Mouse (Mus musculus) urinary bladder, postnatal 36 days (tissue): ENCODE measurements at regions not wholly inside any gene's neighbourhood (a gene's known extent, or its start where the extent isn't known, plus 50 kb on each side); places are given as distances from the start of the nearest gene placed in this dataset.

Experiments
- DNase-seq, 2 experiments: peaks; one replicate each; pipeline ENCODE4 v3.0.0; 2022; ENCODE audit warnings: low spot score in 2 of 2, mixed read lengths in 1 of 2

DNA sequence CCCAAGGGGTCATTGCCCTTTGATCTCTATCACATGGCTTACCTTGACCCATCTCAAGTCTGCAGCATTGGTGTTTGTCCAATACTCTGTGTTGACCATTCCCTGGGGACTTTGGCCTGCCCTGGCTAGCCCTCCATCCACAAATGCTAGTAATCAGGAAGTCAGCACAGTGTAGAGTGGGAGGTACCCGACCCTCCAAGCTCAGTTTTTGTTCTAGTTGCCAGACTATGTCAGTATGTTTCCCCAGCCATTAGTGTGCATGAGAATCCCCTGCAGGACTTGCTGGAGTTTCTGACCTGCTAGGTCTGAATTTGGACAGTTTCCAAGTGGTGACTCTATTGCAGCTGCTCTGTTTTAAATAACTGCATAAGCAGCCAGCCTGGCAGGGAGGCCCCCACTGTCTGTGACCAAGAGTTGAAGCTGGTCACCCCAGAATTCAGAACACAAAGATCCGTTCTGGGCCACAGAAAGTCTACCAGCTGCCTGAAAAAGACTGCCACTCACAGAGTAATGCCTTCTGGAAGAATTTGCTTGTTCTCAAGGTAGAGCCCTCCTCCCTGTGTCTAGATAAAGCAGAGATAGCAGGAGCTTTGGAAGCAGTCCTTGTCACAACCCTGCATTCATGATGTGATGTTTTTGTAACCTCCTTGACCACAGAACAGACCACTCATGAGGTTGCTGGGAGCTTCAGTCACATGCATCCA, 118.0 kb upstream of the Slc22a23 start:
- DNase-seq: no peak

DNA sequence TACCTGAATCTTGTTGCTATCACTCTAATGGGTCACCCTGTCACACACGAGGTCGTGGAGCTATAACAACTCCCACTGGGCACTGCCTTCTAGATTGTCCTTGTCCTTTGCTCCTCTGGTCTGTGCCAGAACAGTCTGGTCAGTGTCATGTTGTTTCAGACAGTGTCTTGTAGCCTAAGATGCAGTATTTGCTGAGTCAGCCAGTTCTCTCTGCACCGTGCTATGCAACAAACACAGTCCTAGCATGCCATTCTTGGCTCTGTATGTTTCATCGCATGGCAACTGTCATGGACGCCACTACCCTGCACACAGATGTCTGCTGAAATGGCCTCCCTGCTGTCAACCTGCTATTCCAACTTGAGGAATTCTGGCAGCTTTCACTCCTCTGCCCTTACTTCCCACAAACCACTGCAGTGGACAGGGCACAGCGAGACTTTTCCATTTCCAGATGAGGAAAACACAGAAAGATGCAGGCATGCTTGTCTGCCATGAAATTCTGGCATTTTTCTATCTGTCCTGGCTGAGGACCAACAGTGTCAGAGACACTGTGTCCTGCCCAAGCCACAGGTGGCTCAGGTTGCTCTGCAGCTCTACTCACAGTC, 117.3 kb upstream of the Slc22a23 start:
- no peak for DNase-seq

DNA sequence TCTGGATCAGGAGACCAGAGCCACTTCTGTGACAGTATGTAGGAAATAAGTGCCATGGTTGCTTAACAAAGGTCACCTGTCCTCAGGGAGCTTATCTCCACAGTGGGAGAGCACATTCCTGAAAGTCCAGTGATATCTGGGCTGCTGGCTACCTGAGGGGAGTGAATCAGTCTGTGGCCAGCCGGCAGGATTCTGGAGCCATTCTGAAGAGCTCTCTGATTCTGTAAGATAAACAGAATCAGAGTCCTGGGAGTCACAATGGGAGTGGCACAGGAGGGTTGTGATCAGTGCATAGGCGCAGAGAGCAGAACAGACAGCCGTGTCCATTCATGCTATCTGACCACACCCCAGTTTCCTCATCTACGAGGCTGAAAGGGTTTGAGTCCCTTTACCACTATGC, 116.0 kb upstream of the Slc22a23 start:
- DNase-seq: no peak

DNA sequence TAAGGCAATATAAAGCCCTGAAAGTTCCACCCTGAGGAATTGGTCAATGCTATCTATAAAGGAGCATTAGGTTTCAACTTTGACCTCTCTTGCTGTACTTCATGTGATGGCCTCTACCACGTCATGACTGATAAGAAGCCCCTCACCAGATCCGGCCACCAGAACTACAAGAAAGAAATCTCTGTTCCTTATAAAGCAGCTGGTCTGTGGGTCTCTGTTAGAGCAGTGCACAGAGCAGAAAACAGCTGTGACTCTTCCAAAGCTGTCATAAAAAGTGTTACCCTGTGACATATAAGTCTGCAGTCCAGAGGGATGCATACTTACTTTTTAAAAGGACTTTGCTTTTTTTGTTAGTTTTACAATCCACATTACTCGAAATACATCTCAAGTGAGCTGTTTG, 111.1 kb upstream of the Slc22a23 start:
- no peak for DNase-seq

DNA sequence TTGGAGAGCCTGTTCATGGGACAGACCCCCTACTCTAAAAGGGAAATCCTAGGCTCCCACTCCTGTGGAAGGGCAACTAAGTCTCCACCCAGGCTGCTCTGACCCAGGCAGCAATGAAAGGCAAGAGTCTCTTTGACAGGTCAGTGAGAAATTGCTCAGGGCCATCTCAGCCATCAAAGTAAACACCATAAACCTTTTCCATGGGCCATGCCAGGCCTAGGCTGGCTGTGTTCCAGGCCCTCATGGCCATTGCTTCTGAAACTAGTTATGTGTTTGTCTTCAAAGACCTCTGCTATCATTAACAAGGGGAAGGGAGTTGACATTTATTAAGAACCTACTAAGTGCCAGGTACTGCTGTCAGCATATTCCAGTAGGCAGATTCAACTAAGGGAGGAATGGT, 101.8 kb upstream of the Slc22a23 start:
- DNase-seq: no peak

DNA sequence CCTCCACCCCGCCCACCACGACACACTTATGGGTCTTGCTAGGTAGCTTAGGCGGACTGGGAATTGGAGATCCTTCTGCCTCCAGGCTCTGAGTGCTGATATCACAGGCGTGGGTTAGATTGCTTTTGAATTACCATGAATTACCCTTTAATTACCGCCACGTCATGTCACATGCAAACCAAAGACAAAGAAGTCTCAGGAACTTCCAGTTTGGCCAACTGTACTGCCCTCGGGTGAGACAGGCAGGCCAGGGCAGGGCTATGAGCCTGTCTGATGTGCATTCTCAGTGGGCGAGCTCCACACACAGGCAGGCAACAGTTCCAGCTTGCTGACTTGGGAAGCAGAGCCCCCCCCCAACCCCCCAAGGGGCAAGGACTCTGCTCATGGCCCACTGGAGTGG, 101.3 kb upstream of the Slc22a23 start:
- DNase-seq: no peak

DNA sequence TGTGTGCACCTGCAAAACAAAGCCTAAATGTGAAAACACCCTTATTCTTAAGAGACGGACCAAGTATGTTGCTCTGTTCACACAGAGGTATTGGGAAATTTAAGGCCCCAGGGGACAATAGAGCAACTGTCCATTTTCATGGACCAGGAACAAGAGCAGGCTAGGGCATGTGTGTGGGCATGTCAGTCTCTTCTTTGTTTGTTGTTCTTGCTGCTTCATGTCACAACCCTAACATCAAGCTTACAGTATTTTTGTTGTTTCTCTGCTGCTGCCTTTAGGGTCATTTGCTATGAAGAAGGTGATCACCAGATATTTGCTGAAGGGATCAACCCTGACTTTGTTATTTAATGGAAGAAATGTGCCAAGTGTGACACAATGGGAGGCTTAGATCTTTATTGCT, 96.4 kb upstream of the Slc22a23 start:
- DNase-seq: peak in 1 of 2 experiments; percentile 14

DNA sequence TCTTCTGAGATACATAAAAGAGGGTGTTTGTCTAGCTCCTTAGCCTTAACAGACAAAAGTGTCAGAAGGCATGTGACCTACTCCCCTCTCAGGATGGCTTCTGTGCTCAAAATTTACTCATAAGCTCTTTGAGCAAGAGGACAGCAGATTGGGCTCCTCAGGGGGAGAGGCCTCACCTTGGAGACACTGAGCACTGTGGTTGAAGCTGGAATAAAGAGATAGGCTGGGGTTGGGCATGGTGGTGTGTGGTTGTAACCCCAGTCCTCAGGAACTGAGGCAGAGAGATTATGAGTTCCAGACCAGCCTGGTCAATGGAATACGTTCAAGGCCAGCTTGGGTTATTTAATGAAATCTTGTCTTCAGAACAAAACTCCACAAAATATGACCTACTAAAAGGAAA, 82.5 kb upstream of the Slc22a23 start:
- DNase-seq: no peak

DNA sequence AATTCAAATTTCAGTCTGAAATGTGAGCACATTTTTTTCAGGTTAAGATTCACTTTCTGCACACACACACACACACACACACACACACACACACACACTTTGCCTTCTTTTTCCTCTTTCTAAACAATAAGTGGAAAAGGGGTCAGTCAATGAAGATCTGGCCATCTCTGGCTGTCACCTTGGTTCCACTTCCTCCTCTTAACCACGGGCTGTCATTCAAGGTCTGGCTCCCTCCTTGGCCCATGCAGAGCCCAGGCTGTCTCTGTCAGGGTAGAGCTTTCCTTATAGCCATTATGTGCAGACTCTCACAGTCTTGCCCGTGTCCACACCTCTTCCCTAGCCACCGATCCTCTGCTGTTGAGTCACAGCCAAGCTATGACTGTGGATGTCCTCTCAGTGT, 79.9 kb upstream of the Slc22a23 start:
- no peak for DNase-seq

DNA sequence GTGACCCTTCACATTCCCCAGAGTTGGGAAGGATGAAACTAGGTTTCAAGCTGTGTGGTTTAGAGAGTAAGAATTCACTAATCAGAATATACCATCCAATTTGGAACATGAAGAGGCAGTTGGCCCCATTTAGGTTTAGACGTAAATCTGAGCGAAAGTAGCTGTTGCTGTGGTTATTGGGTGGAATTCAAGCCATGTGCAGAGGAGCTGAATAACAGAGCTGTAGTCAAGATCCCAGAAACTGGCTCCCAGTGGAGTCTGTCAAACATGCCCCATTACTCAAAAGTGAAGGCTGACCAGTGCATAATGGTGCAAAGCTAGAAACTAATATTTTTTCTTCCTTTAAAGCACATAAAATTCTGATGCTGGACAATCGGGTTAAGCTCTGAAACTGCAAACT, 76.7 kb upstream of the Slc22a23 start:
- DNase-seq: no peak

DNA sequence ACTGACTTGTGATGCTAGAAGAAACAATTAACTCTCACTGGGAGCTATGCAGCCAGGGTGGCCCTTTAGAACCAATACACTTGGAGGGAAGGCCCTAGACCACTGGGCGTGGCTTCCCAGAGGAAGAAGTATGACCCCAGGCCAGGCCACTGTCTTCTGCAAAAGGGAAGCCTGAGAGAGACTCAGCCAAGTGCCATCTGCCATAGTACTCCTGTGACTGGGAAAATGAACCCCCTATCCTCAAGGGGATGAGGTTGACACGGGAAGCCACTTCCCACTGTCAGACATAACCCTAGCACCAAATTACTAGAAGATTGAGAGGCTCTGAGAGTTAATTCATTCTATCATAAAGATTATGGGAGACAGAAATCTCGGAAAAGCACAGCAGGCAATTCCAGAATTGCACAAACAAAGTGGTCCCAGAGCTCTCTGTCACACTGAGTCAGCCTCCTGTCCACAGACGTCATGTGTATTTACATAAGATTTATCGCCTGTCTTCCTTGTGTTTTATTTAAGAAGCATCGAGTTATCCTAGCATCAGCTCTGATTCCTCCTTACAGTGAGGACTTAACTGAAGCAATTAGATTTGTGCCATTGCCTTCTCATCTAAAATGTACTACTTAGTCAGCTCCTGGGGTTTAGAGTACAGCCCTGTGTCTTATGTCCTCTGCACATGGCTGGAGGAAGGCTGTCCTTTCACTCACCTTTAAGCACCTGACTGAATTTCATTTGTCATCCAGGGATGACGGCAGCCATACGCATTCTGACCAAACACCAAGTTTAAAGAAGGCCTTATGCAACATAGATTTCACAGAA, 75.6 kb upstream of the Slc22a23 start:
- DNase-seq: no peak

DNA sequence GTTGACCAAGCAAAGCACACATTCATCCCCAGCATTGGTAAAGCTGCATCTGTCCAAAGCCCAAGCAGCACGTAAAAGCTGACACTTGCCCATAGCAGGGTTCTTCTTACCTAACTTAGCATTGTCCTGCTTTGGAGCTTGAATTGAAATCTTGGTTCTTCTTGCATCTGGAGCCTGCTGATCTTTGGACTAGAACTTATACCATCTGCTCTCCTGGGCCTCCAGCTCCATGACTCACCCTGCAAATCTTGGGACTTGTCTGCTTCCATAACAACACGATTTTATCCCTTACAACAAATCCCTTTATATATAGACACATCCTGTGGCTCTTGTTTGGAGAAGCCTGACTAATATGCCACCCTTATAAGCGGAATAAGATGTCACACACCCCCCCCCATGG, 74.1 kb upstream of the Slc22a23 start:
- DNase-seq: no peak

DNA sequence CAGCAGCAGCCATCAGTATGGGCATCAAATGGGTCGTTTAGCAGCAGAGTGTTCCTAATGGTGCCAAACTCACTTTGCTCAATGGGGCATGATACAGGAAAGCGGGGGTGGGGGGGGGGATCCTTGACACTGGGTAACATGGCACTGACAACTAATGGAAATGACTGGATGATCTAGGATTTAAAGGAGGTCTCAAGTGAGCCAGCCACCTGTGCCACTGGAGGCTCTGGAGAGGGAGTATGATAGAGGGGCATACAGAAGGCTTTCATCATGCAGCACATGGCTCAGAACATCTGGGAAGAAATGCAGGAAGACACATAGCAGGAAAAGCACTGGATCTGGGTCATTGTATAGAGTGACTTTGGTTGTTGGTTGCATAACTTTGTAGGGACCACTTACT, 71.6 kb upstream of the Slc22a23 start:
- DNase-seq: no peak

DNA sequence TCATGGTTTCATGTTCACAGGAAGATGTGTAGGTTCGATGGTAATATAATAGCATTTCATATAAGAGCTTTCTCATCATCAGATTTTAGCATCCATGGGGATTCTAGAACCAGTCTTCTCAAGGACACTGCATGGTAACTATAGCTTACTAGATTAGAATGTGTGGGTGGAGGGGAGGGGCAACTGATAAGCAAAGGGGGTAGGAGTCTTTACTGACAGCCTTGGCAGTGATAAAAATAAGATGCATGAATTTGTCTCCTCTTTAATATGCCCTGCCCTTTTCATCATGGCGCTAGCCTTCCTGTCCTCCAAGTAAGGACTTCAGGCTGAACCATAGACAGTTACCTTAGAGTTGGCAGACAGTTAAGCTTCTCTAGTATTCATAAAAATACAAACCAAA, 69.6 kb upstream of the Slc22a23 start:
- no peak for DNase-seq

DNA sequence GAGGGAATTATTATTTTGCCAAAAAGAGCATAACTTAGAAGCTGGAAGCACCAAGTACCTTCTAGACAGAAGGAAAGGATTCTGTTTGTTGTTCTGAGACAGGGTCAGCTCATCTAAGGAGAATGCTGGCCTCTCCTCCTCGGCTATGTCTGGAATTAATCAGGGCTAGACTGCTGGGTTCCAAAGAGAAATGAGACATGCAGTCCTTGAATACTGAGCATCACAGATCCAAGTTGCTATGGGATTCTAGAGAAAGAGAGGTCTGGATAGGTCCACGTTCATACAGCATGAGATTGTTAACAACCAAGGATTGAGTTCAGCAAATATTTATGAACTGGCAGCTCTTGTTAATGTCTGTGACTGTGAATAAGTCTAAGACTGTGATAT, 63.7 kb upstream of the Slc22a23 start:
- DNase-seq: no peak

DNA sequence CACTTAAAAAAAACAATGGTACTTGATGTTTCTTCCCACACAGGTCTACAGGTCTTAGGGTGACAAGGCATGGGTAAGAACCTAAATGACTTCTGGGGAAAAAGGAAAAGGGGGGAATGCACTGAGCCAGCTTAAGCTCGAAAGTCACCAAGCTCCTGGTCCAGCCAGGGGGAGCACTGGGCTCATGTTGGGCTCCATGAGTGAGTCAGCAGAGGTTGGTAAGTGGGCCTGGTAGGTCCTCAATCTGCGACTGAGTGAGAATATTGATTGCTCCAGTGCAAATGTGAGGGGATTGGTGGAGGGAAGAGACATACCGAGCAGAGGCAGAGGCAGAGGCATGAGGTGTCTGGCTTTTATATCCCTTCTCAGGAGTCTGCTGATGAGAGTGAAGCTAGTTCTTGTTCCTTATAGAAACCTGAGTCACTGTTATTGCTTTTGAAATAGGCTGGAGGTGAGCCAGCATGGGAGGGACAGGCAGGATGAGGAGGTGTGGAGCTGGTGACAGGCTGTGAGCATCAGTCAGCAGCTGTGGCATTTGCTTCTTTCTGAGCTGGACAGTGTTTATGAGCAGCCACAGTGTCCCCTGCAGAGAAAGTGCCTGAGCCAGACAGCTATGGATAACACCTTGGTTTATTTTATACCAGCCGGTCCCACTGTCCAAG, 63.2 kb upstream of the Slc22a23 start:
- DNase-seq: peak in 1 of 2 experiments; percentile 40

DNA sequence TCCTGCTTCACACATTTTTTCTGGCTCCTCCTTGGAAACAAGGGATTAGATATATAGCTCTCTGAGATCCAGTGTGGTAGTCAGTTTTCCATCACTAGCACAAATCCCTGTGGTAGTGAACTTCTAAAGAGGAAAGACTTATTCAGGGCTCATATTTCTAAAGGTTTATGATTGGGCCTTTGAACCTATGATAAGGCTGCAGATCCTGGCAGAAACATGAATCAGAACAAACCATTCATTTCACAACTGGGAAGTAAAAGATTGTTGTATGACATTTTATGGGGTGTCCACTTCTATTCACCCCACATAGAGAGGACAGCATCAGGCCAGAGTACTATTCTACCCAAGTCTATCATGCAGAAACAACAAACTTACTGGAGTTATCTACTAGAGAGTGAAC, 61.3 kb upstream of the Slc22a23 start:
- DNase-seq: no peak

DNA sequence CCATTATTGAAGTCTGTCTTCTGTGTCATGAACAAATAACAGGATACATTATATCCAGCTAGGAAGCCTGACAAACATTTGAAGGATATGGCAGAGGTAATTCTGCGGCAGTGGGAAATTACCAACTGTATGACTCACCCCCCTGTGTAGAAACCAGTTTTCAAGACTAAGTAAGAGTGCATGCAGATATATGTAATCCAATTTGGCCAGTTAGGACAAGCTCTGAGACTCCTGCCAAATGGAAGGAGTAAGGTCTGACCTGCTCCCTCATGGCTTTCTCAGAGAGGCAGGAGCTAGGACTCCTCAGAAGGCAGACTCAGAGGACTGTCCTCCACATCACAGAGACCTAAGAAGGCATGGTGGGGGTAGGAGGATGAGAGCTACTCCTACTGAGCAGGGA, 57.6 kb upstream of the Slc22a23 start:
- peak in 1 of 2 experiments; percentile 15 for DNase-seq

DNA sequence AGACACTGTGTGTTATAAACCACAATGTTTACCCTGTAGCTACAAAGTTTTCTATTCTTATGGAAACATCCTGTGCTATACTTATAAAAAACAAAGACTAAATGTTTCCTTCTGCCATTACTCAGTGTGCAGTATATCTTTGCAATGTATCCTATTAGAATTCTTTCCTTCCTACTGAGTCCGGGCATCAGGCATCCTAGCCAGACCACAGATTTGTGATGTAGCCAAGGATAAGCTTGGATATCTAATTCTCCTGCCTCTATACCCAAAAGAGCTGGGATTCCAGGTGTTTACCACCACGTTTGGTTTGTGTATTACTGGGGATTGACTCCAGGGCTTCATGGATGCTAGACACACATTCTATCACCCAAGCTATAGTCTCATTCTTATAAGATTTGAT, 56.0 kb upstream of the Slc22a23 start:
- no peak for DNase-seq

DNA sequence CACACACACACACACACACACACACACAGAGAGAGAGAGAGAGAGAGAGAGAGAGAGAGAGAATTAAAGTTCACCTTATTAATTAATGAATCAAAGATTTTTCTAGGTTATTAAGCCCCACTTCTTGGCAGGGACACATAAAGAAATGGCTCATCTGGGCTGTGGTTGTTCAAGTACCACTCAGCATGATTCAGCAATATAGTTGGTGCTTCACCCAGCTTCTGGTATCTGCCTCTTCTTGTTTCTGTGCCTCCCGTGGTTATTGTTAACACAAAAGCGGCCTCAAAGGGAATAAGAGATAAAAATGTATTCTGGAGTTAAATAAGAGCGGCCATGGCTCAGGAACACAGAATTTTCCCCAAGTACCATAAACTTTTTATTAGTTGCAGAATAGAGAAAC, 53.9 kb upstream of the Slc22a23 start:
- DNase-seq: no peak

DNA sequence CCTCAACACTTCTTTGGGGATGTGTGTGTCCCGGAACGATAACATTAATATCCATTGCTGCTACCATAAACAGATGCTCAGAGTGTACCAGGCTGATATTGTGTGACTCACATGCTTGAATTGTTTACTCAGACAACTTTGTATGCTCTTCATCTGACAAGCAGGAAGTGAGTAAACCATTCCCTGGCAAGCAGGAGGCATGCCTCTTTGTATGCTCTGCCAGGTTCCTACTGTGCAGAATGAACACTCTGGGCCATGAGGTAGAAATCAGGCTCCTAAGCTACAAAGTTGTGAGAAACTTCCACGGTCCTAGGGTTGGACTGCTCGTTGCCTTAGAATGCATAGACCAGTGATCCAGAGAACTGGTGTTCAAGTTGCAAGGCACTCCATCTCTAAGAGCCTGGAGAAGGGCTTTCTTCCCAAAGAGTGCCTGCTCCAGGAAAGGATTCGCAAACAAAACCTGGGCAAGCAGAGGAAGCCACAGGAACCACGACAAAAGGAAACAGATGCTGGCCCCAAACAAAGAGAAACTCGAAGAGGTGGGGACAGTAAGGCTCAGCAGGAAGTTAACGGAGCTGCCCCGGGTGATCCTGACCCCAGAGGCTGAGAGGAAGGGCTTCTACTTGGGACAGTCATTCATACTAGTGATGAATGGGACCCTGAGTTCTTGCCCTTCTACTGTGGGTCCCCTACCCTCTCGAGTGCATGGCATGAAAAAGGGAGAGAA, 53.2 kb upstream of the Slc22a23 start:
- no peak for DNase-seq

DNA sequence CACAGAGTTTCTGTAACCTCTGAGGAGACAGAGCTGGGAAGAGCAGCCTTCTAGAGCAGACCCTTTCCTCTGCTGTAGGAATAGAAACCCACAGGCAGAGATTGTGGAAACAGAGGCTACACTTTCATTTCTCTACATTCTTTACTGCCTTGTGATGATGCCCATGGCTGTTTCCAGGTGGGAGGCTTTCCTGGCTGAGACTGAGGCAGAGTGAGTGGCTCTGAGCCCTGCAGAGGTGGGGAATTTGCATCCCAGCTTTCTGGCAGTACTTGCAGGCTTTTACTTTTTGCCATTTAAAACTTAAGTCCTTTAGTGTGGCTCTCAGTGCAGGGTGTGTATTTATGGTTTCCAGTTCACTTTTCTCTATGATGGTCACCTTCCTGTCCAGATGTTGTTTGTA, 50.5 kb upstream of the Slc22a23 start:
- DNase-seq: no peak
